Mouse (Mus musculus) midbrain, embryonic 14.5 days (tissue): Measurements from ENCODE around the gene Olfr447. TPM values are rescaled to one million over a fixed set of nuclear protein-coding genes. Genes with fewer than 3 reads are reported as not detected.

ENCODE experiments used
- ATAC-seq: fragments of 200-750 bp; cut with Nextera tagmentation; 2 replicates; pipeline ENCODE4 v1.8.0; 2017; ENCODE audit warnings: moderate number of reproducible peaks, moderate library complexity; ENCODE audit not compliant: low FRiP score, low TSS enrichment
- DNase-seq: peaks from one replicate; pipeline ENCODE4 v3.0.0-alpha.2; 2015
- H3K27ac ChIP-seq: fragments of 300-500 bp; sonication (generic); replicated peaks from 2 replicates; pipeline ENCODE4 v1.5.1; 2014; ENCODE audit warnings: mild to moderate bottlenecking, low read depth, low read length, moderate library complexity
- H3K27me3 ChIP-seq: fragments of 300-500 bp; sonication (generic); 2 replicates; pipeline ENCODE4 v1.6.1; 2014; ENCODE audit warnings: low read length, control low read depth, mixed read lengths; ENCODE audit not compliant: control insufficient read depth, insufficient read depth
- H3K36me3 ChIP-seq: fragments of 300-500 bp; sonication (generic); 2 replicates; pipeline ENCODE4 v1.6.1; 2014; ENCODE audit warnings: low read length, control low read depth; ENCODE audit not compliant: control insufficient read depth, insufficient read depth
- H3K4me1 ChIP-seq: fragments of 300-500 bp; sonication (generic); 2 replicates; pipeline ENCODE4 v1.6.1; 2014; ENCODE audit warnings: mild to moderate bottlenecking, antibody characterized with exemption, low read length, control low read depth; ENCODE audit not compliant: control insufficient read depth, insufficient read depth
- H3K4me2 ChIP-seq: fragments of 300-500 bp; sonication (generic); 2 replicates; pipeline ENCODE4 v1.6.1; 2014; ENCODE audit warnings: mild to moderate bottlenecking, low read length, moderate library complexity
- H3K4me3 ChIP-seq: fragments of 300-500 bp; sonication (generic); replicated peaks from 2 replicates; pipeline ENCODE4 v1.5.1; 2014; ENCODE audit warnings: low read depth, low read length
- H3K9ac ChIP-seq: fragments of 300-500 bp; sonication (generic); replicated peaks from 2 replicates; pipeline ENCODE4 v1.6.1; 2014; ENCODE audit warnings: mild to moderate bottlenecking, low read length, moderate library complexity
- H3K9me3 ChIP-seq: fragments of 300-500 bp; sonication (generic); 2 replicates; pipeline ENCODE4 v1.6.1; 2016; ENCODE audit warnings: low read length, control low read depth, mixed read lengths; ENCODE audit not compliant: control insufficient read depth
- WGBS: fragments of 180-500 bp; shearing (Covaris S2); extraction: QIAGEN DNeasy Blood & Tissue Kit; methylation state at CpG from one replicate; pipeline ENCODE4 v1.1.7; 2014; 5-methylcytosine and 5-hydroxymethylcytosine counted together
- polyA plus RNA-seq: library from polyadenylated mRNA; unstranded; fragments of >200 nt; fragmentation: Nextera tagmentation; extraction: Ambion mirVana; gene quantifications from 2 replicates; pipeline ENCODE4 v1.2.1, GENCODE M21; 2014

Olfr447 gene
- not detected in 2 replicates for polyA plus RNA-seq

GRCm38 (mm10) chr6:42908578-42908977, at the start of gene Olfr447:
Gene Olfr447, plus strand, starts transcription at chr6:42908878.
- no peak within 1 kb of the TSS for H3K4me3 ChIP-seq
- H3K27ac ChIP-seq: no peak within 1 kb of the TSS
- H3K27me3 ChIP-seq: no peaks in the 10 kb centered on the region
- no peaks in the 10 kb centered on the region for H3K36me3 ChIP-seq
- no peaks in the 10 kb centered on the region for H3K4me1 ChIP-seq
- no peak for DNase-seq
- H3K9me3 ChIP-seq: no peaks in the 10 kb centered on the region
- H3K9ac ChIP-seq: no peak within 1 kb of the TSS
- H3K4me2 ChIP-seq: no peak within 1 kb of the TSS
- ATAC-seq: no peak

DNA sequence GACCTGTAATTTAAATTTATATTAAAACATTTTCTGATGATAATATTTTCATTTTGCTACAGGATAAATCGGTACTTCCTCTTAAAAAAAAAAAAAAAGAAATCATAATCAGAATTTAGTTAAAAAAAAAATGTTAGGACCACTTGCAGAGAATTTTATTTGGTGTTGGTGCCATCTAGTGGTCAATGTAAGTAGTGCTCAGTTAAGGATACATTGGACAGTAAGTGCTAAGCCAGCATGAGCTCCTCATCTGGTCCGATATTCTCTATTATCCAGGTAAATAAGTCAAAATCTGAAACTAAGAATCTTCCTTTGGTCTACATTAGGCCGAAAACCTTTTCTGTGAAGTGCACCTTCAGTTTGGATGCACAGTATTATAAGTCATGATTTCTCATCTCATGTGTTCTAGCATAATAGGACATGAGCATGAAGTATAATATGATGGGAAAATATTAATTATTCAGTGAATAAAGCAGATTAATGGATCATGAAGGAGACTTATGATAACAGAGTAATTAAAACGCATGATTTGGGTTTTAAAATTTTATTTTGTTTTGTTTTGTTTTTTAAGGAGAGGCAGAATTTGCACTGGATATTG, 48.4 kb upstream of the Olfr447 start:
- no peak overlapping the region for H3K27ac ChIP-seq
- H3K4me1 ChIP-seq: no peaks in the 10 kb centered on the region
- H3K9me3 ChIP-seq: no peaks in the 10 kb centered on the region
- no peak overlapping the region for H3K4me3 ChIP-seq
- H3K36me3 ChIP-seq: no peaks in the 10 kb centered on the region
- H3K27me3 ChIP-seq: no peaks in the 10 kb centered on the region
- DNase-seq (peak; percentile 90), ATAC-seq (peak; percentile 57; the same call in 1 of the 2 replicates)
- H3K4me2 ChIP-seq: no peak overlapping the region
- no peak overlapping the region for H3K9ac ChIP-seq
- 13% methylated on average over 4 of the region's 4 CpGs for WGBS

- Histone ChIP-seq H3K36me3 (no peaks in the 10 kb centered on the region), H3K9me3 (no peaks in the 10 kb centered on the region), H3K4me3 (no peak overlapping the region), H3K4me1 (no peaks in the 10 kb centered on the region), H3K9ac (no peak overlapping the region), H3K4me2 (no peak overlapping the region), H3K27ac (no peak overlapping the region), H3K27me3 (no peaks in the 10 kb centered on the region)
- WGBS: 58% methylated on average over 3 of the region's 3 CpGs
- DNase-seq (peak; percentile 63), ATAC-seq (no peak; the same call in 1 of the 2 replicates)
Measured at GRCm38 (mm10) chr6:42869695-42870094, 39.0 kb upstream of the Olfr447 start.

GRCm38 (mm10) chr6:42876323-42876722, 32.4 kb upstream of the Olfr447 start:
- Histone ChIP-seq H3K27me3 (no peaks in the 10 kb centered on the region), H3K4me3 (no peak overlapping the region), H3K27ac (no peak overlapping the region), H3K4me1 (no peaks in the 10 kb centered on the region), H3K4me2 (no peak overlapping the region), H3K36me3 (no peaks in the 10 kb centered on the region), H3K9ac (no peak overlapping the region), H3K9me3 (no peaks in the 10 kb centered on the region)
- ATAC-seq (no peak), DNase-seq (no peak)

DNA sequence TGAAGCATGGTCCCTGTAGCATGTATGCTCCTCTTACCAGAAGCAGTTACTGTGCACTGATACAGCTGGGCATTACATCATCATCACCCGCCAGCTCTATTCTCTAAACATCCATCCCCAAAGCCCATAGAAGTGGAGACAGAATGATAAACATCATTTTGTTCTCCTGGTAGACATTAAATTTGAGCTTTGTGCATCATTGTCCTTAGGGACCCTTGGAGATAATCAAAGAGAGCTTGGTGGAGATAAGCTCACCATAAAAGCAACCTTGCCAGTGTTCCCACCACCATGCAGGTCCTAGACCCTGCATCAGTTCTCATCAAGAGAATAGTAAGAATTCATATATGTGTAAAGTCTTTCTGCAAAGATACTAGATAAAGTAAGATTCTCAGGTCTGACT, 18.5 kb upstream of the Olfr447 start, which contains the start of gene Olfr448:
Gene Olfr448 (plus strand): TSS at position 301 of the 400 bp plus-strand sequence.
- no peak within 1 kb of the TSS for H3K27ac ChIP-seq
- 83% methylated on average over 1 of the region's 1 CpGs for WGBS
- no peaks in the 10 kb centered on the region for H3K27me3 ChIP-seq
- no peak for ATAC-seq
- DNase-seq: no peak
- no peak within 1 kb of the TSS for H3K4me3 ChIP-seq
- no peak within 1 kb of the TSS for H3K9ac ChIP-seq
- H3K9me3 ChIP-seq: no peaks in the 10 kb centered on the region
- no peak within 1 kb of the TSS for H3K4me2 ChIP-seq
- no peaks in the 10 kb centered on the region for H3K4me1 ChIP-seq
- no peaks in the 10 kb centered on the region for H3K36me3 ChIP-seq

- no peaks in the 10 kb centered on the region for H3K4me1 ChIP-seq
- no peaks in the 10 kb centered on the region for H3K27me3 ChIP-seq
- no peak overlapping the region for H3K4me3 ChIP-seq
- no peaks in the 10 kb centered on the region for H3K9me3 ChIP-seq
- no peak overlapping the region for H3K27ac ChIP-seq
- no peaks in the 10 kb centered on the region for H3K36me3 ChIP-seq
- H3K4me2 ChIP-seq: no peak overlapping the region
- WGBS: 29% methylated on average over 1 of the region's 1 CpGs
- DNase-seq (no peak), ATAC-seq (no peak)
- no peak overlapping the region for H3K9ac ChIP-seq
Measured at GRCm38 (mm10) chr6:42900345-42900744, 8.3 kb upstream of the Olfr447 start.

DNA sequence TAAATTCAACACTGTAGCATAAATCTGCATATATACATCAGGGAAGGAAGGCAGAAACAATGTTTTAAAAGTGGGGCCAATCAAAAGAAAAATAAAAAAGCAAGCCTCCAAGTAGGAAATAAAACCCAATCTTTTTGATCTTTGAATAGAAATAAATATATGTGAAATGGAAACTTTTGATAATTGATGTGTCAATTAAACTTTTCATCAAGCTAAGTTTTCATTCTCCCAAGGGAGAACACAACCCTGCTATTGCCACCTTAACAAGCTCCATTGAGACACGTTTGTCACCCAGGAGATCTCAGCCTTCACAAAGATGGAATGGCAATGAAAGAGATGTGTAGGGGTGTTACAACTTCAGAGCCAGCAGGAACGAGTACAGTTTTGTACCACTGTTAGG, 12.4 kb downstream of the Olfr447 start, which contains the start of gene Olfr446:
Gene Olfr446 (plus strand): TSS at position 301 of the 400 bp plus-strand sequence.
- Histone ChIP-seq H3K4me3 (no peak within 1 kb of the TSS), H3K9me3 (no peaks in the 10 kb centered on the region), H3K27me3 (no peaks in the 10 kb centered on the region), H3K4me1 (no peaks in the 10 kb centered on the region), H3K9ac (no peak within 1 kb of the TSS), H3K36me3 (no peaks in the 10 kb centered on the region), H3K4me2 (no peak within 1 kb of the TSS), H3K27ac (no peak within 1 kb of the TSS)
- 67% methylated on average over 2 of the region's 2 CpGs for WGBS
- no peak for DNase-seq
- no peak for ATAC-seq

DNA sequence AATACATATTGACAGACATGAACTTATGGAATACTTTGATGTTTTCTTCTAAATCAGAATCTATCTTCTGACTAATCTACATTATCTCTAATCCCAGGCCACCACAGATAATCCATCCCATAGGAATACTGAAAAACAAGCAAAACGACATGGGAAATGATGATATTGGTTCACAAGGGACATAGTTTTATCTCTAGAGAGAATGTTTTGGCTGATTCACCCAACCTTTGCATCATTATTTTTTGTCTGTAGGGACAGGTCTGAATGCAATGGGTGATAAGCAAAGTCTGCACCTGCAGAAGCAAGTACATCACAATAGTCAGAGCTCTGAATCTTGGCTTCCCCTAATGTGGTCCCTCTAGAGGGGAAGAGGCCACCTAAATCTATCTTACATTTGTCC, 40.1 kb downstream of the Olfr447 start, which contains the start of gene Olfr444:
Gene Olfr444 (plus strand): TSS at position 301 of the 400 bp plus-strand sequence.
- DNase-seq (no peak), ATAC-seq (no peak)
- no peak within 1 kb of the TSS for H3K9ac ChIP-seq
- no peaks in the 10 kb centered on the region for H3K27me3 ChIP-seq
- no peak within 1 kb of the TSS for H3K4me2 ChIP-seq
- no peaks in the 10 kb centered on the region for H3K4me1 ChIP-seq
- no peak within 1 kb of the TSS for H3K4me3 ChIP-seq
- no peaks in the 10 kb centered on the region for H3K36me3 ChIP-seq
- H3K9me3 ChIP-seq: peaks cover 7% of the 10 kb centered on the region; the same call in 1 of the 2 replicates
- H3K27ac ChIP-seq: no peak within 1 kb of the TSS
- WGBS: 86% methylated on average over 1 of the region's 1 CpGs
